Mouse (Mus musculus): Measurements from ENCODE around the gene Dnase2a.

- TF ChIP-seq POLR2A (IDR thresholded peaks at IDR 0.05; ENCODE audit: extremely low read depth, insufficient read depth, low read length) (no peak), CTCF (IDR thresholded peaks at IDR 0.05; ENCODE audit: low read depth, low read length) (no peak)
Observed at GRCm38 (mm10) chr8:84963952-84964351, 55.6 kb downstream of the Dnase2a start.
